Mouse (Mus musculus) forebrain, postnatal 0 days (tissue): Measurements from ENCODE around the gene Ski. TPM values are rescaled to one million over a fixed set of nuclear protein-coding genes. Genes with fewer than 3 reads are reported as not detected.

Experiments
- ATAC-seq: fragments of 200-750 bp; cut with Nextera tagmentation; 2 replicates; pipeline ENCODE4 v1.8.0; 2017; ENCODE audit warnings: mild to moderate bottlenecking, moderate library complexity
- DNase-seq: peaks from one replicate; pipeline ENCODE4 v3.0.0-alpha.2; 2015
- H3K27ac ChIP-seq: fragments of 300-500 bp; sonication (generic); 2 replicates; pipeline ENCODE4 v1.5.1; 2014; ENCODE audit warnings: low read depth, mild to moderate bottlenecking, antibody characterized with exemption, low read length, moderate library complexity, mixed read lengths
- H3K27me3 ChIP-seq: fragments of 300-500 bp; sonication (generic); 2 replicates; pipeline ENCODE4 v1.6.1; 2014; ENCODE audit warnings: mild to moderate bottlenecking, low read length, mixed read lengths; ENCODE audit not compliant: insufficient read depth
- H3K36me3 ChIP-seq: fragments of 300-500 bp; sonication (generic); 2 replicates; pipeline ENCODE4 v1.6.1; 2014; ENCODE audit warnings: mild to moderate bottlenecking, moderate library complexity; ENCODE audit not compliant: insufficient read depth
- H3K4me1 ChIP-seq: fragments of 300-500 bp; sonication (generic); 2 replicates; pipeline ENCODE4 v1.6.1; 2014; ENCODE audit warnings: antibody characterized with exemption; ENCODE audit not compliant: insufficient read depth
- H3K4me2 ChIP-seq: fragments of 300-500 bp; sonication (generic); 2 replicates; pipeline ENCODE4 v1.6.1; 2014; ENCODE audit warnings: low read depth, mild to moderate bottlenecking, moderate library complexity
- H3K4me3 ChIP-seq: fragments of 300-500 bp; sonication (generic); 2 replicates; pipeline ENCODE4 v1.5.1; 2014; ENCODE audit warnings: low read depth, low read length, mixed read lengths
- H3K9ac ChIP-seq: fragments of 300-500 bp; sonication (generic); 2 replicates; pipeline ENCODE4 v1.6.1; 2014; ENCODE audit warnings: mild to moderate bottlenecking
- H3K9me3 ChIP-seq: fragments of 300-500 bp; sonication (generic); 2 replicates; pipeline ENCODE4 v1.6.1; 2016; ENCODE audit warnings: low read length
- CTCF ChIP-seq: sonication (generic); IDR thresholded peaks from 2 replicates; pipeline ENCODE4 v1.5.1; 2016; ENCODE audit warnings: antibody characterized with exemption, control low read depth, low read depth
- WGBS: fragments of 180-500 bp; shearing (Covaris S2); extraction: QIAGEN DNeasy Blood & Tissue Kit; methylation state at CpG from one replicate; pipeline ENCODE4 v1.1.7; 2014; 5-methylcytosine and 5-hydroxymethylcytosine counted together
- polyA plus RNA-seq: library from polyadenylated mRNA; unstranded; fragments of >200 nt; fragmentation: Nextera tagmentation; extraction: Ambion mirVana; gene quantifications from 2 replicates; pipeline ENCODE4 v1.2.1, GENCODE M21; 2015
- total RNA-seq: library from RNA; depleted of rRNA; stranded (reverse); fragments of >200 nt; gene quantifications from 2 replicates; pipeline ENCODE4 v1.2.3, GENCODE M21; 2014

Gene Ski
- total and polyA plus RNA-seq, 2 experiments from 2014 or later: 12.2 to 68.7 TPM

DNA sequence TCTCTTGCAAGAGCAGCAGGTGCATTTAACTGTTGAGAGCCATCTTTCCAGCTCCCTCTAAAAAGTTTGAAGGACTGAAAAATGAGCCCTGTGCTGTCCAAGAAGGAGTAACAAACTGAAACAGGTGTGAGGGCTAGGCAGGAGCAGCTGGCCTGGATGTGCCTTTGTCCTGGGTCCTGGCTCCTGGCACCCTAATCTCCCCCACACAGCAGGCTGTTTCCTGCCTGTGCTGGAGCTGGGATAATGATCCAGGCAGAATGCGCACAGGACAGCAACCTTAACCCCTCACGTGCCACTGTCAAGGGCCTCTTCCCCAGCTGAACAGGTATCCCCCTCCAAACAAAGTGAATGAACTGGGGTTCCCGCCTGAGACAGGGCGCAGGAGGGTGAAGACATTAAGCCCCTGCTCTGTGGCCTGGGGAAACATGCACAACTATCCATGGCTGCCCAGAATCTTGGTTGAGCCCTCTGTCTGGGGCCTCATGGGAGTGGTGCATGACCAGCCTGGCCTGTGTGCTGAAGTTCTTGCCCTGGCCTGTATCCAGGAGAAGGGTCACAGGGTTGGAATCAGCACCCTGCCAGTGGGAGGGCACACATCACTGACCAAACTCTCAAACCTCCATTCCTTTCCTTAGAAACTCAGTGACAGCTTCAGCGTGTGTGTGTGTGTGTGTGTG is 86.3 kb downstream of the Ski start:
- Histone ChIP-seq H3K4me2 (no peak overlapping the region), H3K9me3 (no peaks in the 10 kb centered on the region), H3K27ac (no peak overlapping the region), H3K27me3 (no peaks in the 10 kb centered on the region), H3K9ac (no peak overlapping the region), H3K4me3 (no peak overlapping the region), H3K36me3 (no peaks in the 10 kb centered on the region), H3K4me1 (peaks cover 4% of the 10 kb centered on the region)
- WGBS: 52% methylated on average over 4 of the region's 5 CpGs
- no peak for DNase-seq
- ATAC-seq: no peak
- no peak for TF ChIP-seq CTCF

DNA sequence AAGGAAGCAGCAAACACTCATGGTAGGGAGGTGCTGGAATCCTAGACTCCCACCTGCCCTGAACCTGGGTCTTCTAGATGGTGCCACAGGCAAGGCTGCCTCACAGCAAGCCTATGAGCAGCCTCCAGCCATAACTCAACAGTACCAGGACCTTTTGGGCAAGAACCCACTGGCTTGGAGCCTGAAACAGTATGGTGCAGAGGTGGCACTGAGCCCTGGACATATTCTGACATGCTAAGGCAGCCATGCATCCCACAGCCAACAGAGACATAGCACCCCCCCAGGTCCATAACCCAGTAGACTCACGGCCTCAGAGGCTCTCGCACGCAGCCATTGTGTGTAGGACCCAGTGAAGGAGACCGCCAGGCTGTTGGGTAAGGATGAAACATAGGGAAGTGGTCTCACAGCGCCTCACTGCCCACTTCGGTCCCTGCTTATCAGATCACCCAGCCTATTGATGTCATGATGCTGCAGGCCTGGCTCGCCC is 87.7 kb downstream of the Ski start:
- H3K9ac ChIP-seq: no peak overlapping the region
- TF ChIP-seq CTCF: no peak
- no peaks in the 10 kb centered on the region for H3K27me3 ChIP-seq
- no peaks in the 10 kb centered on the region for H3K36me3 ChIP-seq
- H3K4me2 ChIP-seq: no peak overlapping the region
- no peak for DNase-seq
- no peak overlapping the region for H3K4me3 ChIP-seq
- no peak overlapping the region for H3K27ac ChIP-seq
- 82% methylated on average over 7 of the region's 7 CpGs for WGBS
- no peak for ATAC-seq
- H3K9me3 ChIP-seq: no peaks in the 10 kb centered on the region
- peaks cover 10% of the 10 kb centered on the region for H3K4me1 ChIP-seq

- 46% methylated on average over 20 of the region's 20 CpGs for WGBS
- H3K4me3 ChIP-seq: no peak overlapping the region
- TF ChIP-seq CTCF: no peak
- H3K4me2 ChIP-seq: no peak overlapping the region
- H3K9me3 ChIP-seq: no peaks in the 10 kb centered on the region
- ATAC-seq: no peak
- peaks cover 14% of the 10 kb centered on the region for H3K4me1 ChIP-seq
- peak overlapping the region; percentile 9 for H3K27ac ChIP-seq
- H3K27me3 ChIP-seq: no peaks in the 10 kb centered on the region
- no peaks in the 10 kb centered on the region for H3K36me3 ChIP-seq
- DNase-seq: no peak
- no peak overlapping the region for H3K9ac ChIP-seq
These were observed 88.6 kb downstream of the Ski start for GRCm38 (mm10) chr4:155133658-155134417.

DNA sequence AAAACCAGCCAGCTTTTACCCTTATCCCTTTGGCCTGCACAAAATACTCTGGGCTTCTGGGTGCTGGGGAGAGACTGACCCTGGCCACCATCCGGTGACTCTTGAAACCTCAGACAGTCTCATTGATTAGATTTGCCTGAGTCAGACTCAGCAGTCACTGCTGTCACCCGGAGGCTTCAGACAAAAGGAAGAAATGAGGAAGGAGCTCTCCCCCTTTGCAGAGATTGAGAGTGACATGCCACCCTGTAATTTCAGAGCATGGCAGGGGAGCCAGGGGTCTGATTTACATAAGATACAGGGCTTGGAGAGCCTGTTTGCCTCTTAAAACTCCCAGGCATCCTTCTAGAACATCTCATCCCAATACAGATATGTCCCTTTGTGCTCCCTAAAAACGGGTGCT is 89.2 kb downstream of the Ski start:
- ATAC-seq (peak; percentile 52; the same call in 1 of the 2 replicates), DNase-seq (no peak)
- Histone ChIP-seq H3K27me3 (no peaks in the 10 kb centered on the region), H3K9ac (no peak overlapping the region), H3K4me2 (no peak overlapping the region), H3K9me3 (no peaks in the 10 kb centered on the region), H3K4me1 (peaks cover 14% of the 10 kb centered on the region), H3K4me3 (no peak overlapping the region), H3K36me3 (no peaks in the 10 kb centered on the region), H3K27ac (peak overlapping the region; percentile 40)
- 40% methylated on average over 3 of the region's 3 CpGs for WGBS
- TF ChIP-seq CTCF: no peak

GRCm38 (mm10) chr4:155130616-155131015 is 91.8 kb downstream of the Ski start:
- H3K27ac ChIP-seq: peak overlapping the region; percentile 29; the same call in 1 of the 2 replicates
- H3K9ac ChIP-seq: no peak overlapping the region
- no peak for TF ChIP-seq CTCF
- H3K9me3 ChIP-seq: no peaks in the 10 kb centered on the region
- WGBS: 62% methylated on average over 7 of the region's 7 CpGs
- no peak overlapping the region for H3K4me3 ChIP-seq
- H3K36me3 ChIP-seq: no peaks in the 10 kb centered on the region
- H3K4me2 ChIP-seq: no peak overlapping the region
- no peaks in the 10 kb centered on the region for H3K27me3 ChIP-seq
- DNase-seq (no peak), ATAC-seq (no peak)
- H3K4me1 ChIP-seq: peaks cover 14% of the 10 kb centered on the region

DNA sequence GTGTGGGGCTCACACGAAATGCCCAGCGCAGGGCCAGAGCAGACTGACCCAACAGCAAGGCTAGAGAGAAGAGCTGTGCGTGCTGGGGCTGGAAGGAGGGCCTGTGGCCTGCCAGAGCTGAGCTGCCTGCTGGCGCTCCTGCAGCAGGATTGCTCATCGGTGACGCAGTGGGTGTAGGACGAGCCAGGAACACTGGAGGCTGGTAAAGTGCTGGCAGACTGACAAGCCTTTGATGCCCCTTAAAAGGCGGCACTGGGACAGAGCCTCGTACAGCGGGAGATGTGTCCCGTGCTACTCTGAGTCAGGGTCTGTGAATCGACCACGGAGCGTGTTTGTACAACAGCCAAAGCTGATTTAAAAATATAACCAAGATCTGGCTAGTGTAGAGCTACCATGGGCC is 92.4 kb downstream of the Ski start:
- Histone ChIP-seq H3K36me3 (no peaks in the 10 kb centered on the region), H3K27ac (peak overlapping the region; percentile 29), H3K27me3 (no peaks in the 10 kb centered on the region), H3K4me2 (no peak overlapping the region), H3K4me1 (peaks cover 14% of the 10 kb centered on the region), H3K4me3 (no peak overlapping the region), H3K9me3 (no peaks in the 10 kb centered on the region), H3K9ac (no peak overlapping the region)
- TF ChIP-seq CTCF: no peak
- DNase-seq: peak; percentile 90
- ATAC-seq: peak; percentile 86
- 19% methylated on average over 14 of the region's 14 CpGs for WGBS
